Mouse (Mus musculus): ENCODE measurements around the gene Rd3. TPM values are rescaled to one million over a fixed set of nuclear protein-coding genes. Genes with fewer than 3 reads are reported as not detected.

Gene Rd3
- 0.21 TPM in 1 of 2 replicates, not detected in the other for polyA plus RNA-seq (2014; fragmentation: Nextera tagmentation; extraction: Ambion mirVana)

- Histone ChIP-seq H3K4me3 (ENCODE audit: low read depth, low read length) (no peak within 1 kb of the TSS), H3K27ac (ENCODE audit: low read depth, low read length) (no peak within 1 kb of the TSS), H3K4me1 (replicated peaks; ENCODE audit: control insufficient read depth, insufficient read depth, low read length) (no peaks in the 10 kb centered on the region), H3K36me3 (ENCODE audit: control insufficient read depth, insufficient read depth, low read length) (no peaks in the 10 kb centered on the region), H3K9me3 (ENCODE audit: control insufficient read depth, low read length) (no peaks in the 10 kb centered on the region), H3K9ac (ENCODE audit: low read depth, low read length) (no peak within 1 kb of the TSS), H3K27me3 (replicated peaks; ENCODE audit: control insufficient read depth, insufficient read depth, low read length) (no peaks in the 10 kb centered on the region; the same call in 1 of the 2 replicates), H3K4me2 (no peak within 1 kb of the TSS)
- DNase-seq (ENCODE audit: low spot score), result no peak
- WGBS, result 58% methylated on average over 5 of the region's 5 CpGs
- no peak for ATAC-seq (replicated peaks; ENCODE audit: low FRiP score)
Measured at GRCm38 (mm10) chr1:191977187-191977586, at the start of gene Rd3. Gene Rd3, plus strand, starts transcription at chr1:191977370.

GRCm38 (mm10) chr1:191928345-191928744 is 48.8 kb upstream of the Rd3 start:
- ATAC-seq (replicated peaks; ENCODE audit: low FRiP score) (no peak), DNase-seq (ENCODE audit: low spot score) (no peak)
- Histone ChIP-seq H3K4me2 (no peak overlapping the region), H3K27me3 (replicated peaks; ENCODE audit: control insufficient read depth, insufficient read depth, low read length) (peaks cover 18% of the 10 kb centered on the region; the same call in 1 of the 2 replicates), H3K27ac (ENCODE audit: low read depth, low read length) (no peak overlapping the region), H3K9me3 (ENCODE audit: control insufficient read depth, low read length) (no peaks in the 10 kb centered on the region), H3K4me3 (ENCODE audit: low read depth, low read length) (no peak overlapping the region), H3K36me3 (ENCODE audit: control insufficient read depth, insufficient read depth, low read length) (no peaks in the 10 kb centered on the region), H3K9ac (ENCODE audit: low read depth, low read length) (no peak overlapping the region), H3K4me1 (replicated peaks; ENCODE audit: control insufficient read depth, insufficient read depth, low read length) (no peaks in the 10 kb centered on the region)
- WGBS, result 74% methylated on average over 7 of the region's 7 CpGs

- Histone ChIP-seq H3K9me3 (ENCODE audit: control insufficient read depth, low read length) (no peaks in the 10 kb centered on the region), H3K27me3 (replicated peaks; ENCODE audit: control insufficient read depth, insufficient read depth, low read length) (peaks cover 18% of the 10 kb centered on the region; the same call in 1 of the 2 replicates), H3K4me2 (no peak overlapping the region), H3K36me3 (ENCODE audit: control insufficient read depth, insufficient read depth, low read length) (no peaks in the 10 kb centered on the region), H3K4me3 (ENCODE audit: low read depth, low read length) (no peak overlapping the region), H3K9ac (ENCODE audit: low read depth, low read length) (no peak overlapping the region), H3K4me1 (replicated peaks; ENCODE audit: control insufficient read depth, insufficient read depth, low read length) (no peaks in the 10 kb centered on the region), H3K27ac (ENCODE audit: low read depth, low read length) (no peak overlapping the region)
- no peak for ATAC-seq (replicated peaks; ENCODE audit: low FRiP score)
- WGBS, result 66% methylated on average over 8 of the region's 8 CpGs
- no peak for DNase-seq (ENCODE audit: low spot score)
Measured at GRCm38 (mm10) chr1:191929065-191929464, 48.1 kb upstream of the Rd3 start.

- Histone ChIP-seq H3K4me2 (no peak overlapping the region), H3K36me3 (ENCODE audit: control insufficient read depth, insufficient read depth, low read length) (no peaks in the 10 kb centered on the region), H3K9me3 (ENCODE audit: control insufficient read depth, low read length) (no peaks in the 10 kb centered on the region), H3K27ac (ENCODE audit: low read depth, low read length) (no peak overlapping the region), H3K4me1 (replicated peaks; ENCODE audit: control insufficient read depth, insufficient read depth, low read length) (no peaks in the 10 kb centered on the region), H3K9ac (ENCODE audit: low read depth, low read length) (no peak overlapping the region), H3K27me3 (replicated peaks; ENCODE audit: control insufficient read depth, insufficient read depth, low read length) (peaks cover 18% of the 10 kb centered on the region; the same call in 1 of the 2 replicates), H3K4me3 (ENCODE audit: low read depth, low read length) (no peak overlapping the region)
- 66% methylated on average over 12 of the region's 12 CpGs for WGBS
- no peak for ATAC-seq (replicated peaks; ENCODE audit: low FRiP score)
- no peak for DNase-seq (ENCODE audit: low spot score)
Measured at GRCm38 (mm10) chr1:191929897-191930524, 47.2 kb upstream of the Rd3 start.

- Histone ChIP-seq H3K4me2 (no peak overlapping the region), H3K27ac (ENCODE audit: low read depth, low read length) (no peak overlapping the region), H3K4me1 (replicated peaks; ENCODE audit: control insufficient read depth, insufficient read depth, low read length) (no peaks in the 10 kb centered on the region), H3K4me3 (ENCODE audit: low read depth, low read length) (no peak overlapping the region), H3K9me3 (ENCODE audit: control insufficient read depth, low read length) (no peaks in the 10 kb centered on the region), H3K9ac (ENCODE audit: low read depth, low read length) (no peak overlapping the region), H3K36me3 (ENCODE audit: control insufficient read depth, insufficient read depth, low read length) (no peaks in the 10 kb centered on the region), H3K27me3 (replicated peaks; ENCODE audit: control insufficient read depth, insufficient read depth, low read length) (peaks cover 18% of the 10 kb centered on the region; the same call in 1 of the 2 replicates)
- WGBS, result 68% methylated on average over 3 of the region's 3 CpGs
- ATAC-seq (replicated peaks; ENCODE audit: low FRiP score), result no peak
- DNase-seq (ENCODE audit: low spot score), result no peak
Measured at GRCm38 (mm10) chr1:191930525-191931105, 46.6 kb upstream of the Rd3 start.

GRCm38 (mm10) chr1:191932286-191932985 is 44.7 kb upstream of the Rd3 start:
- Histone ChIP-seq H3K4me2 (no peak overlapping the region), H3K4me1 (replicated peaks; ENCODE audit: control insufficient read depth, insufficient read depth, low read length) (no peaks in the 10 kb centered on the region), H3K4me3 (ENCODE audit: low read depth, low read length) (no peak overlapping the region), H3K9me3 (ENCODE audit: control insufficient read depth, low read length) (no peaks in the 10 kb centered on the region), H3K27me3 (replicated peaks; ENCODE audit: control insufficient read depth, insufficient read depth, low read length) (peaks cover 18% of the 10 kb centered on the region; the same call in 1 of the 2 replicates), H3K27ac (ENCODE audit: low read depth, low read length) (no peak overlapping the region), H3K9ac (ENCODE audit: low read depth, low read length) (no peak overlapping the region), H3K36me3 (ENCODE audit: control insufficient read depth, insufficient read depth, low read length) (no peaks in the 10 kb centered on the region)
- no peak for DNase-seq (ENCODE audit: low spot score)
- 61% methylated on average over 8 of the region's 8 CpGs for WGBS
- no peak for ATAC-seq (replicated peaks; ENCODE audit: low FRiP score)

GRCm38 (mm10) chr1:191932986-191933632 is 44.1 kb upstream of the Rd3 start:
- DNase-seq (ENCODE audit: low spot score), result no peak
- Histone ChIP-seq H3K9me3 (ENCODE audit: control insufficient read depth, low read length) (no peaks in the 10 kb centered on the region), H3K4me3 (ENCODE audit: low read depth, low read length) (no peak overlapping the region), H3K9ac (ENCODE audit: low read depth, low read length) (no peak overlapping the region), H3K4me2 (no peak overlapping the region), H3K36me3 (ENCODE audit: control insufficient read depth, insufficient read depth, low read length) (no peaks in the 10 kb centered on the region), H3K4me1 (replicated peaks; ENCODE audit: control insufficient read depth, insufficient read depth, low read length) (no peaks in the 10 kb centered on the region), H3K27me3 (replicated peaks; ENCODE audit: control insufficient read depth, insufficient read depth, low read length) (peaks cover 18% of the 10 kb centered on the region; the same call in 1 of the 2 replicates), H3K27ac (ENCODE audit: low read depth, low read length) (no peak overlapping the region)
- 56% methylated on average over 4 of the region's 4 CpGs for WGBS
- no peak for ATAC-seq (replicated peaks; ENCODE audit: low FRiP score)

GRCm38 (mm10) chr1:191943638-191944037 is 33.5 kb upstream of the Rd3 start:
- H3K27me3 ChIP-seq (replicated peaks; ENCODE audit: control insufficient read depth, insufficient read depth, low read length), result no peaks in the 10 kb centered on the region
- 0 out of 2 replicates have a peak, but pooled peaks cover 5% of the 10 kb centered on the region for H3K4me1 ChIP-seq (replicated peaks; ENCODE audit: control insufficient read depth, insufficient read depth, low read length)
- H3K36me3 ChIP-seq (ENCODE audit: control insufficient read depth, insufficient read depth, low read length), result no peaks in the 10 kb centered on the region
- no peak overlapping the region for H3K4me2 ChIP-seq
- H3K4me3 ChIP-seq (ENCODE audit: low read depth, low read length), result no peak overlapping the region
- no peak overlapping the region for H3K9ac ChIP-seq (ENCODE audit: low read depth, low read length)
- no peaks in the 10 kb centered on the region for H3K9me3 ChIP-seq (ENCODE audit: control insufficient read depth, low read length)
- WGBS, result 63% methylated on average over 6 of the region's 6 CpGs
- ATAC-seq (replicated peaks; ENCODE audit: low FRiP score), result no peak
- no peak overlapping the region for H3K27ac ChIP-seq (ENCODE audit: low read depth, low read length)
- DNase-seq (ENCODE audit: low spot score), result no peak
